ENCODE assay signal across 7 mouse cellular contexts in the genomic region with DNA sequence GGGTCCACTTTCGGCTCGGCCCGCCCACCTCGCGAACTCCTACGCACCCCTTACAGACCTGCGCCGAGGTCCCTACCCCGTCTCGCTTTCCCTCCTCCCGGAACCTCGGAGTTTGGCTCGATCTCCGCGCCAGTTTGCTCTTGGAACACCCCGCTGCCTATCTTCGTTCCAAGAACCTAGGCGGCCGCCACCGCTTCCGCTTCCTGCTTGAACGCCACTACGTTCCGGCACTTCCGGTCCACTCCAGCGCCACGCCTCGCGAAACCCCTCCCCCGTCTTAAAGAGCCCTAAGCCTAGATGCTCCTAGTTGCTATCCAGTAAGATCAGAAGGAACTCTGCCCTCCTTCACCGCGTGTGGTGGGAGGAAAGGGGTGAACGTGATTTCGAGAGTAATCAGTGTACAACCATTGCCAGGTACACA. TPM values are rescaled to one million over a fixed set of nuclear protein-coding genes. Genes with fewer than 3 reads are reported as not detected.
A peak's percentile ranks its signal among the peaks of the same experiment; 100 is the strongest.
DNase-seq lines count a peak whose midpoint lies in the region; ATAC-seq and TF ChIP-seq lines count a peak whose summit lies in the region.

A gene (minus strand): TSS at position 198 of the 421 bp plus-strand sequence.

- DNase-seq in adrenal gland, postnatal 25 days: peak; percentile 91
- DNase-seq in heart, adult 18-20 months: peak; percentile 96
- peak; percentile 97 for DNase-seq in kidney, adult 2 months
- peak; percentile 80 to 90 for DNase-seq in spleen, adult 2 months (ENCODE audit: low read depth in 1 of 2, low spot score in 2 of 2)

- H3K9me3 ChIP-seq in embryonic facial prominence, embryonic 12.5 days: no peaks in the 10 kb centered on the region
- H3K9me3 ChIP-seq in limb, embryonic 12.5 days: no peaks in the 10 kb centered on the region
- no peaks in the 10 kb centered on the region for H3K9me3 ChIP-seq in midbrain, embryonic 15.5 days

- H3K27ac ChIP-seq in embryonic facial prominence, embryonic 12.5 days: peak within 1 kb of the TSS; percentile 69
- peak within 1 kb of the TSS; percentile 53 for H3K27ac ChIP-seq in kidney, adult 2 months (ENCODE audit: insufficient read depth, low read depth, low read length)
- peak within 1 kb of the TSS; percentile 41; the same call in 1 of the 2 replicates for H3K27ac ChIP-seq in limb, embryonic 12.5 days
- peak within 1 kb of the TSS; percentile 59 for H3K27ac ChIP-seq in midbrain, embryonic 15.5 days
- peak within 1 kb of the TSS; percentile 73 for H3K27ac ChIP-seq in spleen, adult 2 months (ENCODE audit: insufficient read depth, low read length)

- 1% methylated on average over 34 of the region's 34 CpGs for WGBS in embryonic facial prominence, embryonic 12.5 days
- under 1% methylated on average over 34 of the region's 34 CpGs for WGBS in kidney, adult 2 months
- WGBS in limb, embryonic 12.5 days: under 1% methylated on average over 34 of the region's 34 CpGs
- under 1% methylated on average over 34 of the region's 34 CpGs for WGBS in midbrain, embryonic 15.5 days
- WGBS in spleen, adult 2 months: under 1% methylated on average over 34 of the region's 34 CpGs

- peak; percentile 57 for TF ChIP-seq POLR2A in kidney, adult 2 months (IDR thresholded peaks at IDR 0.05; ENCODE audit: low read depth, low read length)
- peak; percentile 86 for TF ChIP-seq POLR2A in spleen, adult 2 months (IDR thresholded peaks at IDR 0.05; ENCODE audit: low read depth, low read length)

- H3K9ac ChIP-seq in embryonic facial prominence, embryonic 12.5 days: peak within 1 kb of the TSS; percentile 85
- H3K9ac ChIP-seq in limb, embryonic 12.5 days (replicated peaks): peak within 1 kb of the TSS; percentile 78
- H3K9ac ChIP-seq in midbrain, embryonic 15.5 days: peak within 1 kb of the TSS; percentile 47

- H3K4me1 ChIP-seq in embryonic facial prominence, embryonic 12.5 days: peaks cover 16% of the 10 kb centered on the region
- peaks cover 7% of the 10 kb centered on the region for H3K4me1 ChIP-seq in kidney, adult 2 months (ENCODE audit: control insufficient read depth, insufficient read depth, low read length)
- H3K4me1 ChIP-seq in limb, embryonic 12.5 days (replicated peaks): peaks cover 38% of the 10 kb centered on the region
- H3K4me1 ChIP-seq in midbrain, embryonic 15.5 days: peaks cover 53% of the 10 kb centered on the region
- H3K4me1 ChIP-seq in spleen, adult 2 months (ENCODE audit: control insufficient read depth, insufficient read depth, insufficient read length): peaks cover 33% of the 10 kb centered on the region

- H3K4me3 ChIP-seq in embryonic facial prominence, embryonic 12.5 days: peak within 1 kb of the TSS; percentile 85
- peak within 1 kb of the TSS; percentile 89 for H3K4me3 ChIP-seq in kidney, adult 2 months (ENCODE audit: insufficient read depth, low read depth, low read length)
- H3K4me3 ChIP-seq in limb, embryonic 12.5 days (replicated peaks): peak within 1 kb of the TSS; percentile 81
- peak within 1 kb of the TSS; percentile 57 for H3K4me3 ChIP-seq in midbrain, embryonic 15.5 days
- peak within 1 kb of the TSS; percentile 77 for H3K4me3 ChIP-seq in spleen, adult 2 months (ENCODE audit: extremely low read depth, insufficient read depth, insufficient read length)

- H3K27me3 ChIP-seq in embryonic facial prominence, embryonic 12.5 days: peaks cover 40% of the 10 kb centered on the region
- no peaks in the 10 kb centered on the region for H3K27me3 ChIP-seq in kidney, adult 2 months (replicated peaks; ENCODE audit: control insufficient read depth, insufficient read depth, low read length)
- peaks cover 37% of the 10 kb centered on the region for H3K27me3 ChIP-seq in limb, embryonic 12.5 days
- no peaks in the 10 kb centered on the region for H3K27me3 ChIP-seq in midbrain, embryonic 15.5 days (replicated peaks)
- no peaks in the 10 kb centered on the region; the same call in 1 of the 2 replicates for H3K27me3 ChIP-seq in spleen, adult 2 months (ENCODE audit: control insufficient read depth, insufficient read depth, low read length)

- no peak for ATAC-seq in embryonic facial prominence, embryonic 12.5 days (ENCODE audit: insufficient number of reproducible peaks, insufficient read depth, low FRiP score, low TSS enrichment)
- ATAC-seq in limb, embryonic 12.5 days (ENCODE audit: insufficient number of reproducible peaks, insufficient read depth, low FRiP score, low TSS enrichment, low read depth): peak; percentile 15; the same call in 1 of the 2 replicates
- ATAC-seq in midbrain, embryonic 15.5 days (replicated peaks): peak; percentile 62

- H3K4me2 ChIP-seq in embryonic facial prominence, embryonic 12.5 days (replicated peaks): peak within 1 kb of the TSS; percentile 80
- H3K4me2 ChIP-seq in limb, embryonic 12.5 days: peak within 1 kb of the TSS; percentile 97
- H3K4me2 ChIP-seq in midbrain, embryonic 15.5 days: peak within 1 kb of the TSS; percentile 91

- H3K36me3 ChIP-seq in embryonic facial prominence, embryonic 12.5 days: peaks cover 22% of the 10 kb centered on the region; the same call in 1 of the 2 replicates
- H3K36me3 ChIP-seq in kidney, adult 2 months (ENCODE audit: control insufficient read depth, insufficient read depth, low read length): no peaks in the 10 kb centered on the region
- H3K36me3 ChIP-seq in limb, embryonic 12.5 days: peaks cover 20% of the 10 kb centered on the region
- peaks cover 31% of the 10 kb centered on the region for H3K36me3 ChIP-seq in midbrain, embryonic 15.5 days (replicated peaks)
- H3K36me3 ChIP-seq in spleen, adult 2 months (ENCODE audit: control insufficient read depth, insufficient read depth, low read length): peaks cover 13% of the 10 kb centered on the region

- TF ChIP-seq CTCF in kidney, adult 2 months (conservative IDR thresholded peaks at IDR 0.05; ENCODE audit: insufficient read depth, insufficient read length, low read depth, low read length): no peak
- no peak for TF ChIP-seq CTCF in spleen, adult 2 months (IDR thresholded peaks at IDR 0.05; ENCODE audit: extremely low read depth, insufficient read depth, insufficient read length, insufficient replicate concordance)

RNA-seq across cellular contexts. Expression of the gene that starts here (rescaled TPM):
- 31.7 and 33.5 TPM in 2 replicates for total RNA-seq in adrenal gland, postnatal 25 days (2021)
- polyA plus RNA-seq in embryonic facial prominence, embryonic 12.5 days (2016; fragmentation: Nextera tagmentation; extraction: Ambion mirVana): 50.0 and 50.3 TPM in 2 replicates
- 10 to 100 TPM; 15.8 to 16.6 TPM for total RNA-seq in heart, adult 18-20 months (2021)
- polyA plus RNA-seq in kidney, adult 2 months (2012; rRNA removed): 47.8 and 52.5 TPM in 2 replicates
- 48.1 and 50.5 TPM in 2 replicates for polyA plus RNA-seq in limb, embryonic 12.5 days (2016; fragmentation: Nextera tagmentation; extraction: Ambion mirVana)
- 25.4 and 28.0 TPM in 2 replicates for polyA plus RNA-seq in midbrain, embryonic 15.5 days (2015; fragmentation: Nextera tagmentation; extraction: Ambion mirVana)
- 40.6 and 56.7 TPM in 2 replicates for polyA plus RNA-seq in spleen, adult 2 months (2012; rRNA removed)
